Mouse (Mus musculus) midbrain, embryonic 10.5 days (tissue): ENCODE results near the gene Pak1. TPM values are rescaled to one million over a fixed set of nuclear protein-coding genes. Genes with fewer than 3 reads are reported as not detected.
"Not testable (repeated sequence)": the region's sequence is repeated elsewhere in the genome, so short reads cannot be mapped to it uniquely, and the experiment has no call there.

Source experiments
- DNase-seq: peaks from one replicate; pipeline ENCODE4 v3.0.0-alpha.2; 2017; ENCODE audit warnings: low spot score
- H3K27ac ChIP-seq: fragments of 300-500 bp; sonication (generic); replicated peaks from 2 replicates; pipeline ENCODE4 v1.5.1; 2016; ENCODE audit warnings: mild to moderate bottlenecking
- H3K27me3 ChIP-seq: fragments of 300-500 bp; sonication (generic); 2 replicates; pipeline ENCODE4 v1.6.1; 2016; ENCODE audit warnings: low read depth, mild to moderate bottlenecking; ENCODE audit not compliant: poor library complexity, severe bottlenecking
- H3K36me3 ChIP-seq: fragments of 300-500 bp; sonication (generic); 2 replicates; pipeline ENCODE4 v1.6.1; 2016; ENCODE audit warnings: mild to moderate bottlenecking, moderate library complexity
- H3K4me1 ChIP-seq: fragments of 300-500 bp; sonication (generic); 2 replicates; pipeline ENCODE4 v1.6.1; 2016
- H3K4me3 ChIP-seq: fragments of 300-500 bp; sonication (generic); 2 replicates; pipeline ENCODE4 v1.5.1; 2016; ENCODE audit warnings: mild to moderate bottlenecking, moderate library complexity
- H3K9me3 ChIP-seq: fragments of 300-500 bp; sonication (generic); replicated peaks from 2 replicates; pipeline ENCODE4 v1.6.1; 2016; ENCODE audit warnings: mild to moderate bottlenecking
- WGBS: fragments of 180-500 bp; shearing (Covaris S2); methylation state at CpG from one replicate; pipeline ENCODE4 v1.1.7; 2016; 5-methylcytosine and 5-hydroxymethylcytosine counted together
- polyA plus RNA-seq: library from polyadenylated mRNA; unstranded; fragments of >200 nt; fragmentation: Nextera tagmentation; extraction: Ambion mirVana; gene quantifications from 2 replicates; pipeline ENCODE4 v1.2.1, GENCODE M21; 2016

Gene Pak1
- polyA plus RNA-seq, 1 experiment from 2014 or later, result 70.4 TPM

GRCm38 (mm10) chr7:97841311-97841710, 53.0 kb downstream of the Pak1 start:
- DNase-seq, result no peak
- Histone ChIP-seq H3K9me3 (no peaks in the 10 kb centered on the region), H3K4me1 (peaks cover 31% of the 10 kb centered on the region), H3K27me3 (no peaks in the 10 kb centered on the region), H3K36me3 (no peaks in the 10 kb centered on the region), H3K27ac (no peak overlapping the region), H3K4me3 (no peak overlapping the region)
- 89% methylated on average over 5 of the region's 5 CpGs for WGBS

- Histone ChIP-seq H3K27me3 (no peaks in the 10 kb centered on the region), H3K4me3 (peak overlapping the region; percentile 61), H3K9me3 (no peaks in the 10 kb centered on the region), H3K27ac (peak overlapping the region; percentile 91), H3K36me3 (no peaks in the 10 kb centered on the region), H3K4me1 (peaks cover 31% of the 10 kb centered on the region)
- DNase-seq, result no peak
- 61% methylated on average over 2 of the region's 2 CpGs for WGBS
Observed at GRCm38 (mm10) chr7:97842332-97842731, 54.0 kb downstream of the Pak1 start.

GRCm38 (mm10) chr7:97842806-97843570, 54.6 kb downstream of the Pak1 start:
- Histone ChIP-seq H3K27ac (peak overlapping the region; percentile 91), H3K4me1 (peaks cover 31% of the 10 kb centered on the region)
- 5% methylated on average over 22 of the region's 22 CpGs for WGBS

GRCm38 (mm10) chr7:97844419-97844818, 56.1 kb downstream of the Pak1 start:
- peaks cover 31% of the 10 kb centered on the region for H3K4me1 ChIP-seq
- peak overlapping the region; percentile 91; the same call in 1 of the 2 replicates for H3K27ac ChIP-seq
- no peaks in the 10 kb centered on the region for H3K27me3 ChIP-seq
- peak overlapping the region; percentile 61 for H3K4me3 ChIP-seq
- 86% methylated on average over 3 of the region's 3 CpGs for WGBS
- no peaks in the 10 kb centered on the region for H3K36me3 ChIP-seq
- no peaks in the 10 kb centered on the region for H3K9me3 ChIP-seq
- DNase-seq, result no peak

More at GRCm38 (mm10) chr7:97842806-97843570, 54.6 kb downstream of the Pak1 start:
- Histone ChIP-seq H3K9me3 (no peaks in the 10 kb centered on the region), H3K36me3 (no peaks in the 10 kb centered on the region), H3K4me3 (peak overlapping the region; percentile 61), H3K27me3 (no peaks in the 10 kb centered on the region)
- DNase-seq, result peak; percentile 86

- Histone ChIP-seq H3K4me3 (no peak overlapping the region), H3K27me3 (no peaks in the 10 kb centered on the region), H3K27ac (no peak overlapping the region), H3K9me3 (no peaks in the 10 kb centered on the region), H3K4me1 (peaks cover 31% of the 10 kb centered on the region), H3K36me3 (no peaks in the 10 kb centered on the region)
- WGBS, result 91% methylated on average over 2 of the region's 2 CpGs
- DNase-seq, result no peak
Observed at GRCm38 (mm10) chr7:97845546-97845945, 57.2 kb downstream of the Pak1 start.

- no peaks in the 10 kb centered on the region for H3K27me3 ChIP-seq
- no peak overlapping the region for H3K27ac ChIP-seq
- H3K4me1 ChIP-seq, result peaks cover 31% of the 10 kb centered on the region
- H3K9me3 ChIP-seq, result no peaks in the 10 kb centered on the region
- no peaks in the 10 kb centered on the region for H3K36me3 ChIP-seq
- H3K4me3 ChIP-seq, result no peak overlapping the region
- no peak for DNase-seq
Observed at GRCm38 (mm10) chr7:97846539-97846938, 58.2 kb downstream of the Pak1 start.

GRCm38 (mm10) chr7:97849557-97849956, 61.2 kb downstream of the Pak1 start:
- 76% methylated on average over 3 of the region's 3 CpGs for WGBS
- H3K4me3 ChIP-seq, result not testable (repeated sequence)

GRCm38 (mm10) chr7:97850331-97850730, 62.0 kb downstream of the Pak1 start:
- Histone ChIP-seq H3K36me3 (peaks cover 11% of the 10 kb centered on the region), H3K27me3 (no peaks in the 10 kb centered on the region), H3K4me1 (no peaks in the 10 kb centered on the region), H3K9me3 (no peaks in the 10 kb centered on the region), H3K4me3 (no peak overlapping the region), H3K27ac (no peak overlapping the region)
- WGBS, result 88% methylated on average over 3 of the region's 3 CpGs
- no peak for DNase-seq

More at GRCm38 (mm10) chr7:97849557-97849956, 61.2 kb downstream of the Pak1 start:
- not testable (repeated sequence) for DNase-seq, H3K27ac ChIP-seq, H3K4me1 ChIP-seq, H3K9me3 ChIP-seq, H3K27me3 ChIP-seq, H3K36me3 ChIP-seq

- peaks cover 17% of the 10 kb centered on the region for H3K36me3 ChIP-seq
- 85% methylated on average over 3 of the region's 3 CpGs for WGBS
- no peak for DNase-seq
- no peak overlapping the region for H3K27ac ChIP-seq
- no peaks in the 10 kb centered on the region for H3K9me3 ChIP-seq
- H3K4me3 ChIP-seq, result no peak overlapping the region
- H3K27me3 ChIP-seq, result no peaks in the 10 kb centered on the region
- H3K4me1 ChIP-seq, result no peaks in the 10 kb centered on the region
Observed at GRCm38 (mm10) chr7:97863512-97863911, 75.2 kb downstream of the Pak1 start.

GRCm38 (mm10) chr7:97864531-97864930, 76.2 kb downstream of the Pak1 start:
- Histone ChIP-seq H3K4me3 (no peak overlapping the region), H3K27me3 (no peaks in the 10 kb centered on the region), H3K36me3 (peaks cover 22% of the 10 kb centered on the region), H3K27ac (no peak overlapping the region), H3K4me1 (no peaks in the 10 kb centered on the region), H3K9me3 (no peaks in the 10 kb centered on the region)
- no peak for DNase-seq
- WGBS, result 87% methylated on average over 1 of the region's 1 CpGs

- Histone ChIP-seq H3K36me3 (peaks cover 35% of the 10 kb centered on the region), H3K4me1 (no peaks in the 10 kb centered on the region), H3K27me3 (no peaks in the 10 kb centered on the region), H3K9me3 (no peaks in the 10 kb centered on the region), H3K4me3 (no peak overlapping the region), H3K27ac (no peak overlapping the region)
- 88% methylated on average over 5 of the region's 5 CpGs for WGBS
- no peak for DNase-seq
Observed at GRCm38 (mm10) chr7:97867866-97868265, 79.5 kb downstream of the Pak1 start.

- H3K9me3 ChIP-seq, result no peaks in the 10 kb centered on the region
- H3K4me3 ChIP-seq, result no peak overlapping the region
- 97% methylated on average over 1 of the region's 1 CpGs for WGBS
- H3K36me3 ChIP-seq, result peaks cover 38% of the 10 kb centered on the region
- H3K4me1 ChIP-seq, result no peaks in the 10 kb centered on the region
- no peaks in the 10 kb centered on the region for H3K27me3 ChIP-seq
- DNase-seq, result no peak
- no peak overlapping the region for H3K27ac ChIP-seq
Observed at GRCm38 (mm10) chr7:97868766-97869165, 80.4 kb downstream of the Pak1 start.

- no peaks in the 10 kb centered on the region for H3K9me3 ChIP-seq
Observed at GRCm38 (mm10) chr7:97872396-97872795, 84.1 kb downstream of the Pak1 start.

More at GRCm38 (mm10) chr7:97872396-97872795, 84.1 kb downstream of the Pak1 start:
- Histone ChIP-seq H3K4me1 (no peaks in the 10 kb centered on the region), H3K36me3 (peaks cover 27% of the 10 kb centered on the region), H3K4me3 (no peak overlapping the region), H3K27me3 (no peaks in the 10 kb centered on the region), H3K27ac (no peak overlapping the region)
- no peak for DNase-seq
- 96% methylated on average over 4 of the region's 4 CpGs for WGBS
